Mouse (Mus musculus) embryonic facial prominence, embryonic 11.5 days (tissue): ENCODE measurements around the gene Pdcd1. TPM values are rescaled to one million over a fixed set of nuclear protein-coding genes. Genes with fewer than 3 reads are reported as not detected.
"Not testable (repeated sequence)": the region's sequence is repeated elsewhere in the genome, so short reads cannot be mapped to it uniquely, and the experiment has no call there.

Source experiments
- ATAC-seq: fragments of 200-750 bp; cut with Nextera tagmentation; replicated peaks from 2 replicates; pipeline ENCODE4 v1.8.0; 2017; ENCODE audit warnings: low read depth; ENCODE audit not compliant: insufficient number of reproducible peaks, low FRiP score, low TSS enrichment
- DNase-seq: peaks from one replicate; pipeline ENCODE4 v3.0.0-alpha.2; 2015; ENCODE audit warnings: low spot score
- H3K27ac ChIP-seq: fragments of 300-500 bp; sonication (generic); replicated peaks from 2 replicates; pipeline ENCODE4 v1.5.1; 2014; ENCODE audit warnings: mild to moderate bottlenecking, low read depth, low read length, control low read depth
- H3K27me3 ChIP-seq: fragments of 300-500 bp; sonication (generic); 2 replicates; pipeline ENCODE4 v1.6.1; 2014; ENCODE audit warnings: mild to moderate bottlenecking, low read length, moderate library complexity, mixed read lengths; ENCODE audit not compliant: control insufficient read depth, insufficient read depth
- H3K36me3 ChIP-seq: fragments of 300-500 bp; sonication (generic); replicated peaks from 2 replicates; pipeline ENCODE4 v1.6.1; 2014; ENCODE audit warnings: low read depth, mild to moderate bottlenecking, low read length, moderate library complexity, mixed read lengths; ENCODE audit not compliant: control insufficient read depth, insufficient read depth
- H3K4me1 ChIP-seq: fragments of 300-500 bp; sonication (generic); 2 replicates; pipeline ENCODE4 v1.6.1; 2014; ENCODE audit warnings: low read length, mixed read lengths; ENCODE audit not compliant: control insufficient read depth, insufficient read depth
- H3K4me2 ChIP-seq: fragments of 300-500 bp; sonication (generic); 2 replicates; pipeline ENCODE4 v1.6.1; 2014; ENCODE audit warnings: low read depth, mild to moderate bottlenecking, control low read depth, low read length, moderate library complexity
- H3K4me3 ChIP-seq: fragments of 300-500 bp; sonication (generic); 2 replicates; pipeline ENCODE4 v1.5.1; 2014; ENCODE audit warnings: low read depth, low read length, control low read depth
- H3K9ac ChIP-seq: fragments of 300-500 bp; sonication (generic); replicated peaks from 2 replicates; pipeline ENCODE4 v1.6.1; 2014; ENCODE audit warnings: mild to moderate bottlenecking, control low read depth, low read length
- H3K9me3 ChIP-seq: fragments of 300-500 bp; sonication (generic); replicated peaks from 2 replicates; pipeline ENCODE4 v1.6.1; 2016; ENCODE audit warnings: mild to moderate bottlenecking, low read length, inconsistent platforms, mixed read lengths; ENCODE audit not compliant: control insufficient read depth
- WGBS: fragments of 180-500 bp; shearing (Covaris S2); extraction: QIAGEN DNeasy Blood & Tissue Kit; methylation state at CpG from one replicate; pipeline ENCODE4 v1.1.7; 2014; 5-methylcytosine and 5-hydroxymethylcytosine counted together
- polyA plus RNA-seq: library from polyadenylated mRNA; unstranded; fragments of >200 nt; fragmentation: Nextera tagmentation; extraction: Ambion mirVana; gene quantifications from 2 replicates; pipeline ENCODE4 v1.2.1, GENCODE M21; 2014

The Pdcd1 gene
- polyA plus RNA-seq, 1 experiment from 2014 or later = not detected

DNA sequence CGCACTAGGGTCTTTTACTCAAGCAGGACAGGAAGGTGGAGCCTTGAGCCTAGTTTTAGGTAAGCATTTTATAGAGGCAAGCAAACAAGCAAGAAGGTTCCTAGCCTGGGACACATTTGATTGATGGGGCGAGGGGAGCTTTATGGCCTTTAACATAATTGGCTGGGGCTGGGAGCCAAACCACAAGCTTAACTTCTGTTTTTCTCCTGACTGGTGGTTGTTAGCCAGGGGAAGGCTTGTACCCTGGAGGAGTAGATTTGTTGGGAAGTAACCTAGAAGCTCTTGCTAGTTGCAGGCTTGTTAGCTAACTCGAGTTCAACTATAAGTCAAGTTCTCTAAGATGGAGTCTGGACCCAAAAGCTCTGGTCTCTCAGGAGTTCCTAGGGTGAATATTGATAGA, 26.0 kb upstream of the Pdcd1 start:
- H3K4me1 ChIP-seq = no peaks in the 10 kb centered on the region
- ATAC-seq (no peak), DNase-seq (no peak)
- no peak overlapping the region for H3K4me3 ChIP-seq
- no peak overlapping the region for H3K27ac ChIP-seq
- H3K27me3 ChIP-seq = no peaks in the 10 kb centered on the region; the same call in 1 of the 2 replicates
- no peak overlapping the region for H3K9ac ChIP-seq
- H3K9me3 ChIP-seq = no peaks in the 10 kb centered on the region
- no peak overlapping the region for H3K4me2 ChIP-seq
- WGBS = 83% methylated on average over 3 of the region's 3 CpGs
- H3K36me3 ChIP-seq = no peaks in the 10 kb centered on the region

DNA sequence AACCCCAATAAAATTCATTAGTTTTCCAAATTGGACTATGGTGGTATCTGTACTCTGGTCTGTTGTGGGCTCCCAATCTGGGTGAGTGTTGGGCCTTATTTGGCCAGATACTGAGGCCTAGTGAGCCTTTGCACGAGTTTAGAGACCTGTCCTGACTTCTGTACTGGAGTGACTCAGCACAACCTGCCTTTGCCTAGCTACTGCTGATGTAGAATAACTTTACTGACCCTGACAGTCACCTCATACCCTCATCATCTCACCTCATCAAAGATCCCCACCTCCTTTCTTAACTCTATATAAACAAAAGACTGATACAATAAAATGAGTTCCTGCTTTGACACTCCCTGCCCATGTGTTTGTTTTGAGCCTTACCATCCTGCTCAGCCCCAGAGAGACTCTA, 24.3 kb upstream of the Pdcd1 start:
- Histone ChIP-seq H3K4me3 (no peak overlapping the region), H3K9ac (no peak overlapping the region), H3K4me2 (no peak overlapping the region), H3K4me1 (no peaks in the 10 kb centered on the region), H3K36me3 (no peaks in the 10 kb centered on the region), H3K9me3 (no peaks in the 10 kb centered on the region), H3K27ac (no peak overlapping the region), H3K27me3 (no peaks in the 10 kb centered on the region; the same call in 1 of the 2 replicates)
- no peak for ATAC-seq
- 50% methylated on average over 1 of the region's 1 CpGs for WGBS
- DNase-seq = no peak

DNA sequence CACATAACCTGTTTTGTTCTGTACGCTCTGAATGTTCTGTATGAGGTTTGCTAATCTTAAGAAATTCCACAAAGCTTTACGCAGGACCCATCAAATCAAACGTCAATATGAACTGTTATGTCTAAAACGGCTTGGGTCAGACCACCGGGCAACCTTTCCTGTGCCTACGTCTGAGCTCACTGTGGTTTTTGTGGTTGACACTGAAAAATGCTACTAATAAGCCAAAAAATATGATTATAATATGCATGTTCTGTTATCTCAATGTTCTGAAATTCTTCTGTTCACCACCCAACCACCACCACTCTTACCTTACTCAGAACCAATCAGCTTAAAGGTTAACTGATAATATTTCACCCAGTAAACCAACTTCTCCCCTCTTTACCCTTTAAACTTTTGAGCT, 22.4 kb upstream of the Pdcd1 start:
- Histone ChIP-seq H3K27ac (no peak overlapping the region), H3K4me3 (no peak overlapping the region), H3K9ac (no peak overlapping the region), H3K27me3 (no peaks in the 10 kb centered on the region), H3K4me2 (no peak overlapping the region), H3K4me1 (no peaks in the 10 kb centered on the region), H3K36me3 (no peaks in the 10 kb centered on the region), H3K9me3 (no peaks in the 10 kb centered on the region)
- DNase-seq (no peak), ATAC-seq (no peak)
- 88% methylated on average over 6 of the region's 6 CpGs for WGBS

DNA sequence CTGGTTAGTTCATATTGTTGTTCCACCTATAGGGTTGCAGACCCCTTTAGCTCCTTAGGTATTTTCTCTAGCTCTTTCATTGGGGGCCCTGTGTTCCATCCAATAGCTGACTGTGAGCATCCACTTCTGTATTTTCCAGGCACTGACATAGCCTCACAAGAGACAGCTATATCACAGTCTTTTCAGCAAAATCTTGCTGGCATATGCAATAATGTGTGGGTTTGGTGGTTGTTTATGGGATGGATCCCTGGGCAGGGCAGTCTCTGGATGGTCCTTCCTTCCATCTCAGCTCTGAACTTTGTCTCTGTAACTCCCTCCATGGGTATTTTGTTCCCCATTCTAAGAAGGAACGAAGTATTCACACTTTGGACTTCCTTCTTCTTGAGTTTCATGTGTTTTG, 5.9 kb upstream of the Pdcd1 start:
- not testable (repeated sequence) for H3K4me2 ChIP-seq
- 69% methylated on average over 1 of the region's 1 CpGs for WGBS

DNA sequence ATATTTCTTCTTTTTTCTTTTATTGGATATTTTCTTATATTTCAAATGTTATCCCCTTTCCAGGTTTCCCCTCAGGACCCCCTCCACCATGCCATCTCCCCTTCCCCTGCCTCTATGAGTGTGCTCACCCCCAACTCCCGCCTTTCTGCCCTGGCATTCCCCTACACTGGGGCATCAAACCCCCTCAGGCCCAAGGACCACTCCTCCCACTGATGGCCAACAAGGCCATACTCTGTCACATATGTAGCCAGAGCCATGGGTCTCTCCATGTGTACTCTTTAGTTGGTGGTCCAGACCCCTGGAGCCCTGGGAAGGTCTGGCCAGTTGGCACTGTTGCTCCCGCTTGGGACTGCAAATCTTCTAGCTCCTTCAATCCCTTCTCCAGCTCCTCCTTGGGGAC, 5.0 kb upstream of the Pdcd1 start:
- Histone ChIP-seq H3K27me3 (no peaks in the 10 kb centered on the region), H3K4me2 (no peak overlapping the region), H3K4me3 (no peak overlapping the region), H3K27ac (no peak overlapping the region), H3K4me1 (no peaks in the 10 kb centered on the region), H3K36me3 (no peaks in the 10 kb centered on the region), H3K9ac (no peak overlapping the region), H3K9me3 (no peaks in the 10 kb centered on the region)
- DNase-seq (no peak), ATAC-seq (no peak)
- 95% methylated on average over 2 of the region's 2 CpGs for WGBS

More for the DNA sequence above, 5.9 kb upstream of the Pdcd1 start:
- not testable (repeated sequence) for DNase-seq, H3K9me3 ChIP-seq, H3K9ac ChIP-seq, H3K27ac ChIP-seq, H3K36me3 ChIP-seq, H3K27me3 ChIP-seq, ATAC-seq, H3K4me1 ChIP-seq, H3K4me3 ChIP-seq

DNA sequence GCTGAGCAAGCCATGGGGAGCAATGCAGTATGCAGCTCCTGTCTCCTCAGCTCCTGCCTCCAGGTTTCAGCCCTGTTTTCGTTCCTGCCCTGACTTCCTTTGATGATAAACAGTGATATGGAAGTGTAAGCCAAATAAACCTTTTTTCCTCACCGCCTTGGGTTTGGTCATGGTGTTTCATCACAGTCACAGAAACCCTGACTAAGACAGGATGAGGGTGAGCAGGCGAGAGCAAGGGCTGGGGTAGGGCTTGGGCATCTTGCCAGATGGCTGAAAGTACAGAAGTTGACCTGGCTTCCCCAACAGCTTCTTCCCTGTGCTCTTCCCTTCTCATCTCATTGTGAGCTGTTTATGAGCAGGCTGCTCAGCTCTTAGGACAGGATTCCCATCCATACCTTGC, 3.6 kb upstream of the Pdcd1 start:
- Histone ChIP-seq H3K4me3 (no peak overlapping the region), H3K9me3 (no peaks in the 10 kb centered on the region), H3K27ac (no peak overlapping the region), H3K27me3 (no peaks in the 10 kb centered on the region), H3K4me1 (no peaks in the 10 kb centered on the region), H3K9ac (no peak overlapping the region), H3K4me2 (no peak overlapping the region), H3K36me3 (no peaks in the 10 kb centered on the region)
- 78% methylated on average over 3 of the region's 3 CpGs for WGBS
- DNase-seq = no peak
- ATAC-seq = no peak

DNA sequence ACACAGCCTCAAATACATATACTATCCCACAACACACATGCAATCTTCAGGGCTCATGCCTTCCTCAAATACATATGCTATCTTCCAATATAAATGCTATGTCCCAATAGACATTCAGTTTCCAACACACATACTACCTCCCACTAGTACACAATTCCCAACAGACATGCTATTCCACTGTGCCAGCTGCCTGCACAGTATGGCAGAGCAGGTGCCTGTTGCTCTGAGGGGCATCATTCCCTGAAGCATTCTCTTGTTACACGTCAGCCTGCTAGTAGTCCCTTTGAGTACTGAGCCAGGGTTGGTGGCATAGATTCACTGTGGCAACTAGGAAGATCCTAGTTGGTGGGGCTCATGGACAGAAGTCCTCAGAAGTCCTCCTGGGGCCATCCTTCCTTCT, 2.1 kb upstream of the Pdcd1 start:
- 68% methylated on average over 1 of the region's 1 CpGs for WGBS

DNA sequence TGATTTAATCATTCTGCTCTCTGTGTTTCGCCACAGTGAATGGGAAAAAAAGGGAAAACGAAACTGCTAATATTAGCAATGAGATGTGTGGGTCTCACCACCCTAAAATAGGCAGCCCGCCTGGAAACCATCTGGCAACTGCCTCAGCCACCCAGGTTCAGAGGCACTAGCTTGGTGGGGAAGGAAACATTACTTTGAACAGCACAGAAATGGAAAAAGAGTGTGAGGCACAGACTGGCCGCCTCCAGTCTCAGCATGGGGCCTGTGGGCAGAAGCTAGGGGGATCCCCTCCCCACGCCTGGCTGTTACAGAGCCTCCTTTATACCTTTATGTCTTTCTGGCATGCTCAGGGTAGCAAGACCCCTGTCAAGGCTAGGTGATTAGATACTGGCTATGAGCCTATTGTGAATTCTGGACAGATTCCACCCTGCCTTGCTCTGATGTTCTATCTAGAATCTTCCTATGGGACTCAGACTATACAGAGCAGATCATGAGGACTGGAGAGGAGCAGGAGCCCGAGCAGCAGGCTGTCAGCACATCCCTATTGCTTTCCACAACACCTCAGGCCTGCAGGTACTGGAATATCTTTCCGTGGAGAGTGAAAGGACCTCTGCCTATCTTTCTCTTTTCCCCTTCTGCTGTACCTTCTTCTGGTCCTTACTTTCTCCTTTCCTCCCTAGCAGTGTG, 1.3 kb upstream of the Pdcd1 start:
- Histone ChIP-seq H3K4me1 (no peaks in the 10 kb centered on the region), H3K9me3 (no peaks in the 10 kb centered on the region), H3K36me3 (no peaks in the 10 kb centered on the region), H3K4me2 (no peak overlapping the region), H3K27ac (no peak overlapping the region), H3K27me3 (no peaks in the 10 kb centered on the region), H3K9ac (no peak overlapping the region), H3K4me3 (no peak overlapping the region)
- no peak for ATAC-seq
- WGBS = 70% methylated on average over 7 of the region's 7 CpGs
- no peak for DNase-seq

More for the DNA sequence above, 2.1 kb upstream of the Pdcd1 start:
- Histone ChIP-seq H3K9me3 (no peaks in the 10 kb centered on the region), H3K4me3 (no peak overlapping the region), H3K4me1 (no peaks in the 10 kb centered on the region), H3K4me2 (no peak overlapping the region), H3K27ac (no peak overlapping the region), H3K9ac (no peak overlapping the region), H3K27me3 (no peaks in the 10 kb centered on the region), H3K36me3 (no peaks in the 10 kb centered on the region)
- DNase-seq (no peak), ATAC-seq (no peak)
